Mouse (Mus musculus) bone marrow macrophage, adult 2 months (primary cell): Measurements from ENCODE around the gene Itga11.

ENCODE experiments used
- CTCF ChIP-seq: IDR thresholded peaks from 2 replicates; pipeline ENCODE4 v1.5.1; 2012; ENCODE audit warnings: low read depth, mild to moderate bottlenecking, low read length, moderate library complexity
- POLR2A ChIP-seq: IDR thresholded peaks from 2 replicates; pipeline ENCODE4 v1.6.1; 2012; ENCODE audit warnings: mild to moderate bottlenecking, low read depth, low read length, borderline replicate concordance

GRCm38 (mm10) chr9:62709983-62710382, 32.4 kb downstream of the Itga11 start:
- TF ChIP-seq CTCF (no peak), POLR2A (no peak)
